Mouse (Mus musculus): Measurements from ENCODE around the gene Gm9821. TPM values are rescaled to one million over a fixed set of nuclear protein-coding genes. Genes with fewer than 3 reads are reported as not detected.

Gm9821 gene
- polyA plus RNA-seq, 1 experiment from 2014 or later: 0.27 TPM

GRCm38 (mm10) chr2:91964610-91965204 is 19.2 kb downstream of the Gm9821 start:
- ATAC-seq (ENCODE audit: low FRiP score, low read depth): no peak
- peaks cover 37% of the 10 kb centered on the region for H3K4me1 ChIP-seq
- 0 out of 2 replicates have a peak, but pooled peaks cover 6% of the 10 kb centered on the region for H3K36me3 ChIP-seq
- H3K4me2 ChIP-seq (replicated peaks): peak overlapping the region; percentile 87
- H3K27ac ChIP-seq: peak overlapping the region; percentile 58; the same call in 1 of the 2 replicates
- WGBS: 57% methylated on average over 3 of the region's 3 CpGs
- peak overlapping the region; percentile 91 for H3K4me3 ChIP-seq
- no peak overlapping the region for H3K9ac ChIP-seq
- no peaks in the 10 kb centered on the region for H3K27me3 ChIP-seq
- no peaks in the 10 kb centered on the region for H3K9me3 ChIP-seq

DNA sequence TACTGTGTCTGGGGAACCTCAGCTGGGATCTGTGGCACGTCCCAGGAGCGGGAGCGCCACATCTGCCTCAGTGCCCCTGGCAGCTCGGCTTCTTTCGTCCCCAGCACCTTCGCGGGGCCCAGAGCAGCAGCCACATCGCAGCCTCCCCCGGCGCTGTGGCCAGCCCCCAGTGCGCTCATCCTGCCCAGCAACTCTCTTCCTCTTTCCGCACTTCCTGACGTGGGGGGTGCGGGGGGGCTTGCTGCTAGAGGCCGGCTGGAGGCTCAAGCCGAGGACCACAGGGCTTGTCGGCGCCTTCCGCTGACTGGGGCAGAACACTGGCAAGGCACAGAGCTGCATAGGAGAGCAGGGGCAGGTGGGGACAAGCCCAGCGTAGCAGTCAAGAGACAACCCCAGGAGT is 19.9 kb downstream of the Gm9821 start:
- peak overlapping the region; percentile 91 for H3K4me3 ChIP-seq
- H3K36me3 ChIP-seq: 0 out of 2 replicates have a peak, but pooled peaks cover under 1% of the 10 kb centered on the region
- peak overlapping the region; percentile 55 for H3K9ac ChIP-seq
- peak overlapping the region; percentile 87 for H3K4me2 ChIP-seq (replicated peaks)
- H3K9me3 ChIP-seq: no peaks in the 10 kb centered on the region
- H3K4me1 ChIP-seq: peaks cover 34% of the 10 kb centered on the region
- WGBS: 15% methylated on average over 20 of the region's 20 CpGs
- peak overlapping the region; percentile 58 for H3K27ac ChIP-seq
- ATAC-seq (ENCODE audit: low FRiP score, low read depth): no peak
- 0 out of 2 replicates have a peak, but pooled peaks cover 6% of the 10 kb centered on the region for H3K27me3 ChIP-seq

GRCm38 (mm10) chr2:91966367-91966766 is 20.9 kb downstream of the Gm9821 start:
- WGBS: 83% methylated on average over 5 of the region's 5 CpGs
- ATAC-seq (ENCODE audit: low FRiP score, low read depth): no peak
- peaks cover 32% of the 10 kb centered on the region for H3K4me1 ChIP-seq
- H3K27ac ChIP-seq: no peak overlapping the region; the same call in 1 of the 2 replicates
- H3K9ac ChIP-seq: no peak overlapping the region
- no peaks in the 10 kb centered on the region for H3K36me3 ChIP-seq
- no peak overlapping the region for H3K4me3 ChIP-seq
- peaks cover 14% of the 10 kb centered on the region; the same call in 1 of the 2 replicates for H3K27me3 ChIP-seq
- no peaks in the 10 kb centered on the region for H3K9me3 ChIP-seq
- H3K4me2 ChIP-seq (replicated peaks): no peak overlapping the region

- no peaks in the 10 kb centered on the region for H3K9me3 ChIP-seq
- H3K4me2 ChIP-seq (replicated peaks): no peak overlapping the region
- no peaks in the 10 kb centered on the region for H3K36me3 ChIP-seq
- H3K27me3 ChIP-seq: peaks cover 30% of the 10 kb centered on the region
- no peak overlapping the region for H3K9ac ChIP-seq
- no peak overlapping the region for H3K27ac ChIP-seq
- H3K4me3 ChIP-seq: no peak overlapping the region
- 50% methylated on average over 11 of the region's 11 CpGs for WGBS
- H3K4me1 ChIP-seq: peaks cover 26% of the 10 kb centered on the region
- no peak for ATAC-seq (ENCODE audit: low FRiP score, low read depth)
Observed at GRCm38 (mm10) chr2:91967962-91968361, 22.5 kb downstream of the Gm9821 start.

DNA sequence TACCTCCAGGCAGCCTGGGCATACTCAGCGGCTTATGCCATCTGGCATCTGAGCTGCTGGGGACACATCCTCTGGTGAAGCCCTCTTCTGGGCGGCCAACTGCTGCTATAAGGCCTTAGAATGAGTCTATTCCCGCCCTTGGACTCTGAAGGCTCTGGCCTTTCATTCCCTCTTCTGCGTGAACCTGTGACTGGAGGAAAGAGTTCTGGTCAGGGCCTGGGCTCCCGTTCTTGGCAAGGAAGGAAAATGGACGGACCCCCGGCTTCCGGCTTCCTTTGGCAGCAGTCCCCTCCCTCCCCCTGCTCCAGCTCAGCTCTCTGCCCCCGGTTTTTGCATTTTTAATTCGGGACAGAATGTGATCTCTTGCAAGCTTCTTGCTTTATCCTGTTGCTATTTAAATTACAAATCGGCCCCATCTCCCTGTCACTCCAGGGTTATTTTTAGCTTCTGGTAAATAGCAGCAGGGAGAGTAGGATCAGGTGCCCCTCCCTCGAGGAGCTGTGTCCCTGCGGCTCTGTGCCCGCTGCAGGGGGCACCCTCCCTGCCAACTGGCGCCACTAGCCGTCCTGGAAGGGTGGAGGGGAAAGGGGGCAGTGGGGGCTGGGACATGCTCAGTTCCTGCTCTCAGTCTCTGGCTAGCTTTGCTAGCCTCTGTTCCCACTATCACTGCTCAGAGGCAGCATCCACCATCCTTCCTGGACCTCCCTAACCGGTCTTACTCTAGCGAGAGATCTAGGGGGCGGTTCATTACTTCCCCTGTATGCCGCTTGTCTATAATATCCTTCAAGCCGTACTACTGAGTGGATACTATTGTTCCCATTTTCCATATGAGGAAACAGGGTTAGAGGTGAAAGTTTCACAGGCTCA is 26.0 kb downstream of the Gm9821 start:
- no peak overlapping the region for H3K4me3 ChIP-seq
- no peak overlapping the region for H3K9ac ChIP-seq
- no peaks in the 10 kb centered on the region for H3K9me3 ChIP-seq
- 28% methylated on average over 21 of the region's 21 CpGs for WGBS
- H3K4me1 ChIP-seq: peaks cover 38% of the 10 kb centered on the region
- H3K27ac ChIP-seq: no peak overlapping the region; the same call in none of the 2 replicates
- peaks cover 65% of the 10 kb centered on the region for H3K27me3 ChIP-seq
- H3K4me2 ChIP-seq (replicated peaks): peak overlapping the region; percentile 23
- H3K36me3 ChIP-seq: no peaks in the 10 kb centered on the region
- ATAC-seq (ENCODE audit: low FRiP score, low read depth): no peak

- Histone ChIP-seq H3K4me3 (no peak overlapping the region), H3K36me3 (no peaks in the 10 kb centered on the region), H3K9ac (no peak overlapping the region), H3K4me1 (peaks cover 38% of the 10 kb centered on the region), H3K4me2 (replicated peaks) (0 out of 2 replicates have a peak overlapping the region, but pooled peaks have one; percentile 23), H3K9me3 (no peaks in the 10 kb centered on the region), H3K27me3 (peaks cover 71% of the 10 kb centered on the region), H3K27ac (no peak overlapping the region)
- WGBS: 34% methylated on average over 13 of the region's 13 CpGs
- no peak for ATAC-seq (ENCODE audit: low FRiP score, low read depth)
Observed at GRCm38 (mm10) chr2:91972121-91972566, 26.6 kb downstream of the Gm9821 start.

- Histone ChIP-seq H3K4me3 (no peak overlapping the region), H3K36me3 (no peaks in the 10 kb centered on the region), H3K4me1 (peaks cover 36% of the 10 kb centered on the region), H3K27me3 (peaks cover 86% of the 10 kb centered on the region), H3K4me2 (replicated peaks) (no peak overlapping the region), H3K9me3 (no peaks in the 10 kb centered on the region), H3K9ac (no peak overlapping the region), H3K27ac (no peak overlapping the region)
- ATAC-seq (ENCODE audit: low FRiP score, low read depth): no peak
- WGBS: 27% methylated on average over 7 of the region's 7 CpGs
Observed at GRCm38 (mm10) chr2:91973416-91974135, 28.1 kb downstream of the Gm9821 start.

GRCm38 (mm10) chr2:91975581-91976541 is 30.4 kb downstream of the Gm9821 start, which contains the start of gene Dgkz:
Gene Dgkz, minus strand, starts transcription at chr2:91975864.
- Histone ChIP-seq H3K36me3 (no peaks in the 10 kb centered on the region), H3K4me1 (peaks cover 43% of the 10 kb centered on the region), H3K9me3 (no peaks in the 10 kb centered on the region), H3K27ac (no peak within 1 kb of the TSS), H3K27me3 (peaks cover 80% of the 10 kb centered on the region), H3K4me2 (replicated peaks) (peak within 1 kb of the TSS; percentile 73), H3K4me3 (peak within 1 kb of the TSS; percentile 44), H3K9ac (peak within 1 kb of the TSS; percentile 59)
- 1% methylated on average over 79 of the region's 79 CpGs for WGBS
- ATAC-seq (ENCODE audit: low FRiP score, low read depth): peak; percentile 25; the same call in 1 of the 2 replicates

DNA sequence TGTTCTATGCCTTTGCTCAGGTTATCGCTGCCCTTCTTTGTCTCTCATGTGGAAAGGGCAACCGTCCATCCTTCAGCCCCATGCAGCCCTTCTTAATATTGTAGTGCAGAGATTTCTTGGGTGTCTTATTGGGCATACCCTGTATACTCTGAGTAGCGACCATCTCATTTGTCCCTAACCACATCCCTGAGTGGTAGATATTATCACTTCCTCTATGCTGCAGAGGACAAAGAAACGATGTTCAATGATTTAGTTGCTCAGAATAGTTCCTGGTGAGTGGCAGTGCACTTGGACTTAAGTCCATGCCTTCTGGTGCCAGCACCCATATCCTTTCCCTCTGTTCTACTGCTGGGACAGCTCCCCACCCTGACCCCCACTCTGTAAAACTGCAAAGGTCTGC is 32.5 kb downstream of the Gm9821 start:
- Histone ChIP-seq H3K27ac (no peak overlapping the region), H3K9ac (no peak overlapping the region), H3K4me1 (peaks cover 29% of the 10 kb centered on the region), H3K36me3 (peaks cover 5% of the 10 kb centered on the region; the same call in 1 of the 2 replicates), H3K9me3 (no peaks in the 10 kb centered on the region), H3K27me3 (peaks cover 59% of the 10 kb centered on the region), H3K4me3 (no peak overlapping the region), H3K4me2 (replicated peaks) (no peak overlapping the region)
- ATAC-seq (ENCODE audit: low FRiP score, low read depth): no peak
- WGBS: 78% methylated on average over 4 of the region's 4 CpGs

DNA sequence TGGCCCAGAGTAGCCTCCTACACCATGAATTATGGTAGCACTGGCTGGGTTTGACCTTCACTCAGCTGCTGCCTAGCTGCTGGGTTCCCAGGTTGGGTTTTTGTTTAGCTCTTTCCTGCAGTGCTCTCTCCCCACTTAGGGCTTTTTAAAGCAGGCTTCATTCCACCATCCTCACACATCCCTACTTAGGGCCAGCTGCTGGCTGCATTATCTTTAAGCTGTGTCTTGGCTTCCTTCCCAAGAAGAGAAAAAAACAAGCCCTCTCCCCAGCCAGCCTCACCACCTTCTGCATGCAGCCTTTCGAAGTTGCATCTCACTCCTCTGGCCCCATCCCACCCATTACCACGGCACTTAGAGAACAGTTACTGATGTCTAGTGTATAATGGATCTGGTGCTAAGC is 33.0 kb downstream of the Gm9821 start:
- peaks cover 27% of the 10 kb centered on the region for H3K4me1 ChIP-seq
- peaks cover 7% of the 10 kb centered on the region; the same call in 1 of the 2 replicates for H3K36me3 ChIP-seq
- 0 out of 2 replicates have a peak, but pooled peaks have one; percentile 13 for ATAC-seq (ENCODE audit: low FRiP score, low read depth)
- H3K9me3 ChIP-seq: no peaks in the 10 kb centered on the region
- no peak overlapping the region for H3K27ac ChIP-seq
- H3K4me3 ChIP-seq: no peak overlapping the region
- no peak overlapping the region for H3K4me2 ChIP-seq (replicated peaks)
- no peak overlapping the region for H3K9ac ChIP-seq
- peaks cover 53% of the 10 kb centered on the region for H3K27me3 ChIP-seq
- WGBS: 18% methylated on average over 2 of the region's 2 CpGs

DNA sequence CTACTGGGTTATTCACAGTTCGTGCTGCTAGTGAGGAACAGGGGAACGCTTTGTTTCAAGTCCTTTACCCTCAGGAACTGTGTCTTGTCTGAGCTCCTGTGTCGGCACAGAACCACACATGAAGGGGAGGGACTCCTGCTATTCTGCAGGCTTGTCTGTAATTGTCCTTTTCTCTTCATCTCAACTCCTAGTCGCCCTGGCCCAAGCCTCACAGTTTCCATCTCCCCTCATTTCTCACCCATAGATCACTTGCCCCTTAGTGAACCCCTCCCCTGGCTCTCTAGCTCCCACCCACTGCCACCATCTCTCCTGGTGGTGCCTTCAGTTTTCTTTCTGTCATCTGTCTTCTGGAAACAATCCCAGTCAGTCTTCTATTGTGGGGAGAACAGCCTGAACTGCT is 34.7 kb downstream of the Gm9821 start:
- WGBS: 24% methylated on average over 4 of the region's 4 CpGs
- Histone ChIP-seq H3K4me1 (peaks cover 36% of the 10 kb centered on the region), H3K9ac (no peak overlapping the region), H3K27me3 (peaks cover 39% of the 10 kb centered on the region), H3K4me3 (no peak overlapping the region), H3K36me3 (peaks cover 7% of the 10 kb centered on the region; the same call in 1 of the 2 replicates), H3K27ac (no peak overlapping the region), H3K4me2 (replicated peaks) (no peak overlapping the region), H3K9me3 (no peaks in the 10 kb centered on the region)
- ATAC-seq (ENCODE audit: low FRiP score, low read depth): no peak

All from limb, embryonic 13.5 days (tissue).